Comparison of ENCODE assay signal across 11 mouse cellular contexts in genomic region chr1:133713009-133713370, GRCm38 (mm10). TPM values are rescaled to one million over a fixed set of nuclear protein-coding genes. Genes with fewer than 3 reads are reported as not detected.
DNase-seq lines count a peak whose midpoint lies in the region; ATAC-seq and TF ChIP-seq lines count a peak whose summit lies in the region.
"Had no signal": no experiment of that assay in that cellular context is flagged by ENCODE, and none has a peak within 500 bp of the region (broad histone marks: within the 10 kb centered on the region; RNA-seq: fewer than 3 reads in every experiment).

No protein-coding gene starts in this region.

- TF ChIP-seq POLR2A in kidney, adult 2 months (IDR thresholded peaks at IDR 0.05; ENCODE audit: low read depth, low read length), result no peak

- no peaks in the 10 kb centered on the region for H3K36me3 ChIP-seq in kidney, adult 2 months (ENCODE audit: control insufficient read depth, insufficient read depth, low read length)
- no peaks in the 10 kb centered on the region; the same call in 1 of the 2 replicates for H3K36me3 ChIP-seq in limb, embryonic 11.5 days (ENCODE audit: control insufficient read depth, insufficient read depth, low read length)

- H3K4me3 ChIP-seq in kidney, adult 2 months (ENCODE audit: insufficient read depth, low read depth, low read length), result no peak overlapping the region
- no peak overlapping the region for H3K4me3 ChIP-seq in limb, embryonic 11.5 days (ENCODE audit: low read depth, low read length)
- H3K4me3 ChIP-seq: neural tube, embryonic 12.5 days had no signal

- no peak overlapping the region for H3K4me2 ChIP-seq in limb, embryonic 11.5 days (ENCODE audit: low read depth, severe bottlenecking)
- H3K4me2 ChIP-seq: neural tube, embryonic 12.5 days had no signal

- H3K9me3 ChIP-seq in limb, embryonic 11.5 days (ENCODE audit: control insufficient read depth, low read length), result no peaks in the 10 kb centered on the region
- H3K9me3 ChIP-seq: neural tube, embryonic 12.5 days had no signal

- H3K27me3 ChIP-seq in kidney, adult 2 months (replicated peaks; ENCODE audit: control insufficient read depth, insufficient read depth, low read length), result no peaks in the 10 kb centered on the region
- H3K27me3 ChIP-seq in limb, embryonic 11.5 days (ENCODE audit: control insufficient read depth, insufficient read depth, low read length), result no peaks in the 10 kb centered on the region
- H3K27me3 ChIP-seq: neural tube, embryonic 12.5 days had no signal

- no peak overlapping the region for H3K27ac ChIP-seq in kidney, adult 2 months (ENCODE audit: insufficient read depth, low read depth, low read length)
- H3K27ac ChIP-seq in limb, embryonic 11.5 days (replicated peaks; ENCODE audit: low read depth, low read length), result peak overlapping the region; percentile 40
- H3K27ac ChIP-seq: macrophage; neural tube, embryonic 12.5 days had no signal

- peaks cover 3% of the 10 kb centered on the region; the same call in 1 of the 2 replicates for H3K4me1 ChIP-seq in kidney, adult 2 months (ENCODE audit: control insufficient read depth, insufficient read depth, low read length)
- H3K4me1 ChIP-seq in limb, embryonic 11.5 days (ENCODE audit: control insufficient read depth, insufficient read depth, low read length), result peaks cover 24% of the 10 kb centered on the region

- 47% methylated on average over 2 of the region's 2 CpGs for WGBS in kidney, adult 2 months
- WGBS in limb, embryonic 11.5 days, result 36% methylated on average over 2 of the region's 2 CpGs

- H3K9ac ChIP-seq in limb, embryonic 11.5 days (ENCODE audit: low read length), result no peak overlapping the region
- H3K9ac ChIP-seq: neural tube, embryonic 12.5 days had no signal

- TF ChIP-seq CTCF in kidney, adult 2 months (conservative IDR thresholded peaks at IDR 0.05; ENCODE audit: insufficient read depth, insufficient read length, low read depth, low read length), result no peak

- peak; percentile 37 for DNase-seq in kidney, postnatal 10 days
- DNase-seq in kidney, adult 2 months, result no peak
- peak; percentile 24 for DNase-seq in 3T3-L1 (ENCODE audit: low read depth, low spot score)
- DNase-seq in Muller cell, postnatal 12 days (ENCODE audit: inconsistent ontology term), result peak; percentile 58
- no peak for DNase-seq in limb, embryonic 11.5 days (ENCODE audit: low spot score)
- no peak for DNase-seq in testis, postnatal 14 days (ENCODE audit: low spot score)
- no peak for DNase-seq in cerebellum, adult 8-10 months
- no peak for DNase-seq in left cerebral cortex, adult 8-10 months (ENCODE audit: low spot score in 2 of 2)
- DNase-seq: kidney, adult 11 months had no signal

- no peak for ATAC-seq in limb, embryonic 11.5 days (ENCODE audit: insufficient number of reproducible peaks, low FRiP score, low TSS enrichment, low read depth)

RNA-seq across cellular contexts. Expression of gene Lax1, which starts 23.1 kb away (rescaled TPM):
- polyA plus RNA-seq in kidney, adult 2 months (2012; rRNA removed), result 0.34 and 1.8 TPM in 2 replicates
- 1.1 TPM in 2 replicates for polyA plus RNA-seq in limb, embryonic 11.5 days (2014; fragmentation: Nextera tagmentation; extraction: Ambion mirVana)
- under 1 TPM in 2 of 4 experiments, not detected in 2; 0.15 to 0.37 TPM for total RNA-seq in left cerebral cortex, adult 8-10 months (2022)
- polyA plus RNA-seq: macrophage; neural tube, embryonic 12.5 days had no signal

RNA-seq across cellular contexts. Expression of gene Gm38394, which starts 51.9 kb away (rescaled TPM):
- 2.1 and 2.2 TPM in 2 replicates for polyA plus RNA-seq in kidney, adult 2 months (2012; rRNA removed)
- 9.3 and 9.8 TPM in 2 replicates for polyA plus RNA-seq in limb, embryonic 11.5 days (2014; fragmentation: Nextera tagmentation; extraction: Ambion mirVana)
- total RNA-seq in left cerebral cortex, adult 8-10 months (2022), result 10 to 100 TPM; 22.9 to 26.3 (median 25.1) TPM

RNA-seq across cellular contexts. Expression of gene Zbed6, which starts 52.3 kb away (rescaled TPM):
- 2.2 and 2.5 TPM in 2 replicates for polyA plus RNA-seq in kidney, adult 2 months (2012; rRNA removed)
- not detected in 2 replicates for polyA plus RNA-seq in limb, embryonic 11.5 days (2014; fragmentation: Nextera tagmentation; extraction: Ambion mirVana)
- 1 to 10 TPM; 7.0 to 9.4 (median 7.3) TPM for total RNA-seq in left cerebral cortex, adult 8-10 months (2022)
- polyA plus RNA-seq: neural tube, embryonic 12.5 days had no signal

Comparison
In these comparisons a context has a peak if more than half of its experiments do, and no peak if none do; other contexts are left out.
1. DNase-seq: peak in kidney, postnatal 10 days (single experiment), 3T3-L1 (single experiment) and Muller cell, postnatal 12 days (single experiment); none in kidney, adult 2 months (single experiment), limb, embryonic 11.5 days (single experiment), testis, postnatal 14 days (single experiment), cerebellum, adult 8-10 months (single experiment) and left cerebral cortex, adult 8-10 months (0 of 2).